Mouse (Mus musculus) hindbrain, embryonic 15.5 days (tissue): ENCODE data around the gene Polr2f. TPM values are rescaled to one million over a fixed set of nuclear protein-coding genes. Genes with fewer than 3 reads are reported as not detected.

Experiments
- ATAC-seq: fragments of 200-750 bp; cut with Nextera tagmentation; 2 replicates; pipeline ENCODE4 v1.8.0; 2017; ENCODE audit warnings: low read depth, moderate number of reproducible peaks, moderate TSS enrichment; ENCODE audit not compliant: low FRiP score
- H3K27ac ChIP-seq: fragments of 300-500 bp; sonication (generic); replicated peaks from 2 replicates; pipeline ENCODE4 v1.5.1; 2015; ENCODE audit warnings: mild to moderate bottlenecking, inconsistent platforms
- H3K27me3 ChIP-seq: fragments of 300-500 bp; sonication (generic); 2 replicates; pipeline ENCODE4 v1.6.1; 2015; ENCODE audit warnings: control low read depth, inconsistent platforms
- H3K36me3 ChIP-seq: fragments of 300-500 bp; sonication (generic); 2 replicates; pipeline ENCODE4 v1.6.1; 2015; ENCODE audit warnings: control low read depth, inconsistent platforms
- H3K4me1 ChIP-seq: fragments of 300-500 bp; sonication (generic); replicated peaks from 2 replicates; pipeline ENCODE4 v1.6.1; 2015; ENCODE audit warnings: control low read depth, inconsistent platforms
- H3K4me2 ChIP-seq: fragments of 300-500 bp; sonication (generic); 2 replicates; pipeline ENCODE4 v1.6.1; 2015; ENCODE audit warnings: moderate library complexity, mild to moderate bottlenecking, inconsistent platforms
- H3K4me3 ChIP-seq: fragments of 300-500 bp; sonication (generic); 2 replicates; pipeline ENCODE4 v1.5.1; 2015; ENCODE audit warnings: mild to moderate bottlenecking, inconsistent platforms
- H3K9ac ChIP-seq: fragments of 300-500 bp; sonication (generic); 2 replicates; pipeline ENCODE4 v1.6.1; 2015; ENCODE audit warnings: inconsistent platforms
- H3K9me3 ChIP-seq: fragments of 300-500 bp; sonication (generic); 2 replicates; pipeline ENCODE4 v1.6.1; 2016; ENCODE audit warnings: control low read depth, inconsistent platforms
- WGBS: fragments of 180-500 bp; shearing (Covaris S2); methylation state at CpG from one replicate; pipeline ENCODE4 v1.1.7; 2015; 5-methylcytosine and 5-hydroxymethylcytosine counted together
- polyA plus RNA-seq: library from polyadenylated mRNA; unstranded; fragments of >200 nt; fragmentation: Nextera tagmentation; extraction: Ambion mirVana; gene quantifications from 2 replicates; pipeline ENCODE4 v1.2.1, GENCODE M21; 2015

Polr2f gene
- polyA plus RNA-seq, 1 experiment from 2014 or later, result 258 TPM

GRCm38 (mm10) chr15:79164251-79164650, 23.4 kb downstream of the Polr2f start:
- 4% methylated on average over 11 of the region's 15 CpGs for WGBS

GRCm38 (mm10) chr15:79165140-79165539, 24.3 kb downstream of the Polr2f start, which contains the start of gene Sox10:
Gene Sox10 (minus strand): TSS chr15:79165240.
- peak within 1 kb of the TSS; percentile 22 for H3K4me3 ChIP-seq
- H3K4me1 ChIP-seq, result peaks cover 11% of the 10 kb centered on the region; the same call in 1 of the 2 replicates
- no peak within 1 kb of the TSS for H3K4me2 ChIP-seq
- no peak within 1 kb of the TSS; the same call in 1 of the 2 replicates for H3K27ac ChIP-seq
- no peaks in the 10 kb centered on the region for H3K36me3 ChIP-seq
- no peak within 1 kb of the TSS for H3K9ac ChIP-seq
- peaks cover 43% of the 10 kb centered on the region for H3K27me3 ChIP-seq
- no peak for ATAC-seq
- no peaks in the 10 kb centered on the region for H3K9me3 ChIP-seq
- WGBS, result 53% methylated on average over 5 of the region's 5 CpGs

More at GRCm38 (mm10) chr15:79164251-79164650, 23.4 kb downstream of the Polr2f start:
- Histone ChIP-seq H3K27me3 (peaks cover 43% of the 10 kb centered on the region), H3K9me3 (no peaks in the 10 kb centered on the region), H3K4me1 (peaks cover 11% of the 10 kb centered on the region; the same call in 1 of the 2 replicates), H3K4me2 (no peak overlapping the region), H3K4me3 (peak overlapping the region; percentile 22), H3K36me3 (no peaks in the 10 kb centered on the region), H3K9ac (no peak overlapping the region), H3K27ac (no peak overlapping the region)
- no peak for ATAC-seq

- H3K4me2 ChIP-seq, result no peak overlapping the region
- H3K9ac ChIP-seq, result no peak overlapping the region
- ATAC-seq, result 0 out of 2 replicates have a peak, but pooled peaks have one; percentile 42
- H3K36me3 ChIP-seq, result no peaks in the 10 kb centered on the region
- 49% methylated on average over 8 of the region's 8 CpGs for WGBS
- H3K9me3 ChIP-seq, result no peaks in the 10 kb centered on the region
- no peak overlapping the region for H3K4me3 ChIP-seq
- H3K27ac ChIP-seq, result no peak overlapping the region
- peaks cover 39% of the 10 kb centered on the region for H3K27me3 ChIP-seq
- peaks cover 11% of the 10 kb centered on the region; the same call in 1 of the 2 replicates for H3K4me1 ChIP-seq
These were observed 25.9 kb downstream of the Polr2f start for GRCm38 (mm10) chr15:79166712-79167111.

- ATAC-seq, result no peak
- no peaks in the 10 kb centered on the region for H3K27me3 ChIP-seq
- H3K36me3 ChIP-seq, result no peaks in the 10 kb centered on the region
- no peak overlapping the region for H3K27ac ChIP-seq
- no peak overlapping the region for H3K4me2 ChIP-seq
- no peak overlapping the region for H3K4me3 ChIP-seq
- no peaks in the 10 kb centered on the region for H3K9me3 ChIP-seq
- H3K4me1 ChIP-seq, result no peaks in the 10 kb centered on the region
- WGBS, result 57% methylated on average over 6 of the region's 6 CpGs
- H3K9ac ChIP-seq, result no peak overlapping the region
These were observed 36.1 kb downstream of the Polr2f start for GRCm38 (mm10) chr15:79176905-79177304.

GRCm38 (mm10) chr15:79185213-79185612, 44.4 kb downstream of the Polr2f start:
- Histone ChIP-seq H3K4me2 (no peak overlapping the region), H3K27me3 (no peaks in the 10 kb centered on the region), H3K9ac (no peak overlapping the region), H3K27ac (no peak overlapping the region), H3K9me3 (no peaks in the 10 kb centered on the region), H3K4me3 (no peak overlapping the region), H3K4me1 (no peaks in the 10 kb centered on the region), H3K36me3 (no peaks in the 10 kb centered on the region)
- ATAC-seq, result no peak
- 76% methylated on average over 10 of the region's 10 CpGs for WGBS

- no peak overlapping the region for H3K4me2 ChIP-seq
- peaks cover 7% of the 10 kb centered on the region for H3K4me1 ChIP-seq
- H3K27me3 ChIP-seq, result no peaks in the 10 kb centered on the region
- H3K9me3 ChIP-seq, result no peaks in the 10 kb centered on the region
- no peak for ATAC-seq
- no peak overlapping the region for H3K4me3 ChIP-seq
- H3K9ac ChIP-seq, result no peak overlapping the region
- no peaks in the 10 kb centered on the region for H3K36me3 ChIP-seq
- 92% methylated on average over 8 of the region's 8 CpGs for WGBS
- no peak overlapping the region for H3K27ac ChIP-seq
These were observed 47.0 kb downstream of the Polr2f start for GRCm38 (mm10) chr15:79187819-79188218.

- WGBS, result 97% methylated on average over 2 of the region's 2 CpGs
- Histone ChIP-seq H3K9ac (no peak overlapping the region), H3K36me3 (no peaks in the 10 kb centered on the region), H3K9me3 (no peaks in the 10 kb centered on the region), H3K27me3 (no peaks in the 10 kb centered on the region), H3K4me2 (no peak overlapping the region), H3K27ac (no peak overlapping the region), H3K4me3 (no peak overlapping the region), H3K4me1 (peaks cover 22% of the 10 kb centered on the region)
- ATAC-seq, result no peak
These were observed 50.6 kb downstream of the Polr2f start for GRCm38 (mm10) chr15:79191426-79191825.

GRCm38 (mm10) chr15:79192450-79192849, 51.6 kb downstream of the Polr2f start:
- Histone ChIP-seq H3K9ac (no peak overlapping the region), H3K36me3 (no peaks in the 10 kb centered on the region), H3K4me3 (no peak overlapping the region), H3K4me1 (peaks cover 22% of the 10 kb centered on the region), H3K27ac (peak overlapping the region; percentile 85), H3K9me3 (no peaks in the 10 kb centered on the region), H3K4me2 (peak overlapping the region; percentile 34; the same call in 1 of the 2 replicates), H3K27me3 (no peaks in the 10 kb centered on the region)
- WGBS, result 73% methylated on average over 6 of the region's 6 CpGs
- peak; percentile 16; the same call in 1 of the 2 replicates for ATAC-seq

GRCm38 (mm10) chr15:79192885-79193845, 52.4 kb downstream of the Polr2f start:
- Histone ChIP-seq H3K9ac (no peak overlapping the region), H3K27ac (peak overlapping the region; percentile 85), H3K4me3 (no peak overlapping the region), H3K4me1 (peaks cover 22% of the 10 kb centered on the region), H3K9me3 (no peaks in the 10 kb centered on the region), H3K36me3 (no peaks in the 10 kb centered on the region), H3K4me2 (peak overlapping the region; percentile 34), H3K27me3 (no peaks in the 10 kb centered on the region)
- peak; percentile 86 for ATAC-seq
- 17% methylated on average over 27 of the region's 27 CpGs for WGBS

GRCm38 (mm10) chr15:79194048-79194447, 53.2 kb downstream of the Polr2f start:
- H3K36me3 ChIP-seq, result no peaks in the 10 kb centered on the region
- no peak overlapping the region for H3K9ac ChIP-seq
- ATAC-seq, result no peak
- H3K4me2 ChIP-seq, result no peak overlapping the region
- 80% methylated on average over 9 of the region's 9 CpGs for WGBS
- H3K4me1 ChIP-seq, result peaks cover 22% of the 10 kb centered on the region
- H3K4me3 ChIP-seq, result no peak overlapping the region
- H3K9me3 ChIP-seq, result no peaks in the 10 kb centered on the region
- no peaks in the 10 kb centered on the region for H3K27me3 ChIP-seq
- peak overlapping the region; percentile 85 for H3K27ac ChIP-seq

- Histone ChIP-seq H3K9me3 (no peaks in the 10 kb centered on the region), H3K27ac (no peak overlapping the region), H3K9ac (no peak overlapping the region), H3K27me3 (no peaks in the 10 kb centered on the region), H3K4me1 (peaks cover 22% of the 10 kb centered on the region), H3K4me2 (no peak overlapping the region), H3K36me3 (no peaks in the 10 kb centered on the region), H3K4me3 (no peak overlapping the region)
- ATAC-seq, result no peak
- WGBS, result 74% methylated on average over 2 of the region's 2 CpGs
These were observed 54.1 kb downstream of the Polr2f start for GRCm38 (mm10) chr15:79194946-79195345.

GRCm38 (mm10) chr15:79195492-79195891, 54.7 kb downstream of the Polr2f start:
- H3K4me2 ChIP-seq, result no peak overlapping the region
- no peaks in the 10 kb centered on the region for H3K36me3 ChIP-seq
- H3K9me3 ChIP-seq, result no peaks in the 10 kb centered on the region
- H3K9ac ChIP-seq, result no peak overlapping the region
- H3K4me3 ChIP-seq, result no peak overlapping the region
- no peaks in the 10 kb centered on the region for H3K27me3 ChIP-seq
- WGBS, result 81% methylated on average over 8 of the region's 8 CpGs
- no peak overlapping the region for H3K27ac ChIP-seq
- peaks cover 22% of the 10 kb centered on the region for H3K4me1 ChIP-seq
- ATAC-seq, result no peak
